Mouse (Mus musculus) ES-E14 (cell line): ENCODE results near the gene Selenon. TPM values are rescaled to one million over a fixed set of nuclear protein-coding genes. Genes with fewer than 3 reads are reported as not detected.

Experiments
- DNase-seq: peaks from one replicate; pipeline ENCODE4 v3.0.0-alpha.2; 2013; ENCODE audit warnings: low read depth, low spot score
- H3K27ac ChIP-seq: 2 replicates; pipeline ENCODE4 v1.5.1; 2012; ENCODE audit warnings: low read depth, mild to moderate bottlenecking, low read length, moderate library complexity, mixed read lengths; ENCODE audit not compliant: poor library complexity, insufficient read depth, severe bottlenecking
- H3K36me3 ChIP-seq: 2 replicates; pipeline ENCODE4 v1.6.1; 2012; ENCODE audit warnings: mild to moderate bottlenecking, low read length, moderate library complexity, mixed read lengths; ENCODE audit not compliant: control insufficient read depth, poor library complexity, insufficient read depth, severe bottlenecking
- H3K4me1 ChIP-seq, 2 experiments: fragments of 150-350 bp in 1 of 2; sonication (generic) in 1 of 2; 2 replicates each; pipeline ENCODE4 v1.6.1; 2012; ENCODE audit warnings: low read length in 2 of 2, mild to moderate bottlenecking in 1 of 2, mixed read lengths in 1 of 2; ENCODE audit not compliant: control insufficient read depth in 2 of 2, insufficient read depth in 2 of 2, poor library complexity in 1 of 2
- H3K4me3 ChIP-seq, 2 experiments: fragments of 150-350 bp in 1 of 2; sonication (generic) in 1 of 2; 2 replicates each; pipeline ENCODE4 v1.5.1; 2012; ENCODE audit warnings: low read length in 2 of 2, low read depth in 1 of 2, mild to moderate bottlenecking in 1 of 2, mixed read lengths in 1 of 2; ENCODE audit not compliant: insufficient read depth in 1 of 2, poor library complexity in 1 of 2, severe bottlenecking in 1 of 2
- H3K9ac ChIP-seq: 2 replicates; pipeline ENCODE4 v1.6.1; 2012; ENCODE audit warnings: low read depth, mild to moderate bottlenecking, low read length, mixed read lengths; ENCODE audit not compliant: poor library complexity, insufficient read depth, severe bottlenecking
- H3K9me3 ChIP-seq: fragments of 150-350 bp; sonication (generic); 2 replicates; pipeline ENCODE4 v1.6.1; 2012; ENCODE audit warnings: low read depth, mild to moderate bottlenecking, low read length; ENCODE audit not compliant: control insufficient read depth, insufficient read depth
- CHD2 ChIP-seq: IDR thresholded peaks from 2 replicates; pipeline ENCODE4 v1.6.1; 2014; ENCODE audit warnings: mild to moderate bottlenecking, low read depth, low read length, inconsistent platforms
- HCFC1 ChIP-seq: IDR thresholded peaks from 2 replicates; pipeline ENCODE4 v1.6.1; 2012; ENCODE audit warnings: low read length, inconsistent platforms, borderline replicate concordance; ENCODE audit not compliant: insufficient read depth
- MAFK ChIP-seq: IDR thresholded peaks from 2 replicates; pipeline ENCODE4 v1.6.1; 2014; ENCODE audit warnings: mild to moderate bottlenecking, low read depth, low read length, inconsistent platforms; ENCODE audit not compliant: insufficient read depth
- ZC3H11A ChIP-seq: IDR thresholded peaks from 2 replicates; pipeline ENCODE4 v1.6.1; 2012; ENCODE audit warnings: low read depth, mild to moderate bottlenecking, inconsistent platforms, low read length, borderline replicate concordance
- ZNF384 ChIP-seq: IDR thresholded peaks from 2 replicates; pipeline ENCODE4 v1.6.1; 2012; ENCODE audit warnings: low read depth, low read length, inconsistent platforms
- in situ Hi-C, 2 experiments: fragments of 600-800 bp; cut with MboI; formaldehyde crosslinking; loops; one replicate each; pipeline ENCODE4 v1.15.1; 2025; ENCODE audit warnings: low sequenced_read_pairs in 2 of 2, inconsistent platforms in 1 of 2; ENCODE audit not compliant: unreplicated experiment in 2 of 2
- total RNA-seq: library from RNA; depleted of rRNA; stranded (reverse); fragments of 300-350 nt; gene quantifications from 2 replicates; pipeline ENCODE4 v1.2.3, GENCODE M21; 2012

Selenon gene
- total RNA-seq, 1 experiment = 8.3 TPM

DNA sequence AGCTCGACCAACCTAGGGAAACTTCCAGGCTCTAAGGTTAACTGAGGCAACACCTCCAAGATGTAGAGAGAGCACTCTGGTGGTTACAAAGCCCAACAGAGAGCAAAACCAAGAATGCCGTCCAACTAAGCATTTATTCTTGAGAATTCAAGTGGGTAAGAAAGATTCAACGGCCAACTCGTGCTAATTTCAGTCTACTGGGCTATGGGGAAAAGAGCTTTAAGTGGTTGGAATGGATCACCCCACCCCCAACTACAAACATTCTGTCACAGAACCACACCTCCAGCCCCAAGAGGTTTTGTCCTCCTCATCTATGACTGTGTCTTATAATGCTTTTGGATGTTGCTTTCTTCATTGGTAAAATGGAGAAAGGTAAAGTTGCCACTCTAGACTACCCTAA lies 19.0 kb downstream of the Selenon start:
- no peak overlapping the region for H3K9ac ChIP-seq

DNA sequence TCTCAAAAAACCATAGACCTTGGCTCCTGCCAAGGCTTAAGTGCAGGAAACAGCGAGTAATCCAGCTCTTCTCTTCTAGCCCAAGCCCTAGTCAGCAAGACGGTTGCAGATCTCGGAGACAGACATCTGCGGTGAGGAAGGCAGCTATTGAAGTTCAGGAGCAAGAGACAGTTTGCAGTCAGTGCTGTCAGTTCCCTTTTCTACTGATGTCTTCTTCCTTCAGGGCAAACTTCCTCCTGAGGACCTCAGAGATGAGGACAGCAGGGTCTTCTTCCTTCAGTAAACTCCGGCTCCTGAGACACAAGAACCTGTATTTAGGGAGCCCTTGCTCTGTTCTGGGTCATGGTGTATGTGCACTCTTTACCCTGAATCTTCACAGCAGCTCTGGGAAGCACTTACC lies 25.7 kb downstream of the Selenon start:
- no peak for DNase-seq
- TF ChIP-seq HCFC1 (no peak), ZNF384 (no peak), ZC3H11A (no peak), MAFK (no peak), CHD2 (no peak)
- in situ Hi-C loops = no loop called here
- no peak overlapping the region for H3K9ac ChIP-seq
- no peaks in the 10 kb centered on the region for H3K9me3 ChIP-seq
- H3K36me3 ChIP-seq = peaks cover 52% of the 10 kb centered on the region
- no peak overlapping the region for H3K4me3 ChIP-seq
- H3K4me1 ChIP-seq = 0 out of 4 replicates have a peak, but pooled peaks cover 0 to 4% of the 10 kb centered on the region in 2 experiments
- no peak overlapping the region for H3K27ac ChIP-seq

More for the DNA sequence above, 19.0 kb downstream of the Selenon start:
- Histone ChIP-seq H3K9me3 (no peaks in the 10 kb centered on the region), H3K27ac (no peak overlapping the region), H3K4me1 (peaks cover 4 to 5% of the 10 kb centered on the region in 2 experiments; a peak in 3 of 4 replicates), H3K36me3 (peaks cover 18% of the 10 kb centered on the region), H3K4me3 (no peak overlapping the region)
- TF ChIP-seq ZNF384 (no peak), CHD2 (no peak), ZC3H11A (no peak), HCFC1 (no peak), MAFK (no peak)
- in situ Hi-C loops = no loop called here
- DNase-seq = no peak

DNA sequence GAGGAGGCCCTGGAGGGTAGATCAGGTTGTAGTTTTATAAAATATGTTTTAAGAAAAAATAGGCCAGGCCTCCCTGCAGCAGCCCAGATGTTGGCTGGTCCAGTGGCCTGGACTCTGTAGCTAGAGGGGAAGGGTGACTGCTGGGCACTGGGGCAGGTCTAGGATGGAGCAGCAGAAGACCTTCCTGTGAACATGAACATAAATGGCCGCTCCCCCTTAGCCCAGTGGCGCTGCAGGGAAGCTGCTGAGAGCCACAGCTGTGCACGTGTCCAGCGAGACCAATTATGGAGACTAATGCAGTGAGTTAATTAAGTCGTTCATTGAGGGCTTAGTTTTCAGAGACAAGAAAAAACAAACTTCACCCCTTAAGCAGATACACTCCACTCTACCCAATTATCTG lies 26.2 kb downstream of the Selenon start:
- no peak for TF ChIP-seq HCFC1
- no peak for TF ChIP-seq ZNF384
- TF ChIP-seq CHD2 = no peak
- TF ChIP-seq MAFK = no peak
- no peak for TF ChIP-seq ZC3H11A
- Histone ChIP-seq H3K4me1 (0 out of 4 replicates have a peak, but pooled peaks cover 0 to 4% of the 10 kb centered on the region in 2 experiments), H3K36me3 (peaks cover 51% of the 10 kb centered on the region), H3K9ac (no peak overlapping the region), H3K27ac (no peak overlapping the region), H3K4me3 (no peak overlapping the region), H3K9me3 (no peaks in the 10 kb centered on the region)
- no peak for DNase-seq
- in situ Hi-C loops = no loop called here

DNA sequence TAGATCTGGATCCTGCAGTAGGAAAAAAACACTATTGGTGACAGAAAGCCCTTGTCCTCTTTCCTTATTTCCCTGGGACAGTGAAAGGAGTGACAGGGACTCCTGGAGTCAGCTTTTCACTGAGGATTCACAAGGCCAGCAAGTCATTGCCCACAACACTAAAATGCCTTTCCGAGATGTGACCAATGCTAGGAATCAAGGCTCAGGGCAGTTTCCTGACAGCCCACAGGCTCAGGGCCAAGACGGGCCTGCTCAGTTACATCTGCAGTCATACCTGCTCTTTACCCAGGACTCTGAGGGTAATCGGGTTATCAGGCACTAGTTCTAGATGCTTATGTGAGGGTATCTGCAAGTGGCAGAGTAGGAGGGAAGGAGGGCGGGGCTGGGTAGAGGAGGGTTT lies 28.5 kb downstream of the Selenon start:
- no peaks in the 10 kb centered on the region for H3K9me3 ChIP-seq
- TF ChIP-seq ZC3H11A = no peak
- TF ChIP-seq ZNF384 = no peak
- TF ChIP-seq CHD2 = no peak
- no peak for TF ChIP-seq MAFK
- no peak for TF ChIP-seq HCFC1
- in situ Hi-C loops = no loop called here
- peaks cover 38% of the 10 kb centered on the region for H3K36me3 ChIP-seq
- no peak overlapping the region for H3K9ac ChIP-seq
- no peak overlapping the region for H3K27ac ChIP-seq
- DNase-seq = no peak
- H3K4me1 ChIP-seq = 0 out of 4 replicates have a peak, but pooled peaks cover 0 to 4% of the 10 kb centered on the region in 2 experiments
- no peak overlapping the region for H3K4me3 ChIP-seq

DNA sequence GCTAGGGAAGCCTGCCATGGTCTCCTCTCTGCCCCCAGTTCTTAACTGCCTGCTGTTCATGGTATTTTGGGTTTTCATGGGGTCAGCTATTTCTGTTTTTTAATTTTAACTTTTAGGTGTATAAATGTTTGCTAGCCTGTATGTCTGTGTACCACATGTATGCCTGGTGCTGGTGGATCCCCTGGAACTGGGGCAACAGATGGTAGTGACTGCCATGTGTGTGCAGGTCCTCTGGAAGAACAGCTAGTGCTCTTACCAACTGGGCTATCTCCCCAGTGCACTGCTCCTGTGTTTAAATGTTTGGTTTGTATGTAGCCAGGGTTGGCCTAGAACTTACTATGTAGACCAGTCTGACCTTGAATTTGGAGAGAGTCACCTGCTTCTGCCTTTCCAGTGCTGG lies 32.7 kb downstream of the Selenon start:
- TF ChIP-seq ZNF384 (no peak), MAFK (no peak), ZC3H11A (no peak), HCFC1 (no peak), CHD2 (no peak)
- no peak for DNase-seq
- Histone ChIP-seq H3K4me3 (no peak overlapping the region), H3K36me3 (peaks cover 23% of the 10 kb centered on the region), H3K9ac (no peak overlapping the region), H3K4me1 (peaks cover 4 to 8% of the 10 kb centered on the region in 2 experiments; a peak in 3 of 4 replicates), H3K9me3 (no peaks in the 10 kb centered on the region), H3K27ac (no peak overlapping the region)
- in situ Hi-C loops = no loop called here
